Mouse (Mus musculus) G1E-ER4 (cell line): Measurements from ENCODE around the gene Fastkd5. TPM values are rescaled to one million over a fixed set of nuclear protein-coding genes. Genes with fewer than 3 reads are reported as not detected.

ENCODE experiments used
- GATA1 ChIP-seq: IDR thresholded peaks from one replicate; pipeline ENCODE4 v1.8.0; 2012; ENCODE audit warnings: low read length, inconsistent platforms
- polyA plus RNA-seq: library from polyadenylated mRNA; stranded (reverse); fragments of >175 nt; gene quantifications from 2 replicates; pipeline ENCODE4 v1.2.3, GENCODE M21; 2012

The Fastkd5 gene
- polyA plus RNA-seq, 1 experiment: 1.1 TPM

GRCm38 (mm10) chr2:130589157-130589556 is 40.7 kb downstream of the Fastkd5 start:
- TF ChIP-seq GATA1: no peak

- TF ChIP-seq GATA1: no peak
Measured at GRCm38 (mm10) chr2:130588373-130588772, 41.5 kb downstream of the Fastkd5 start.

GRCm38 (mm10) chr2:130586016-130586415 is 43.8 kb downstream of the Fastkd5 start:
- no peak for TF ChIP-seq GATA1

GRCm38 (mm10) chr2:130583902-130584560 is 45.8 kb downstream of the Fastkd5 start:
- TF ChIP-seq GATA1: no peak

GRCm38 (mm10) chr2:130582552-130582951 is 47.3 kb downstream of the Fastkd5 start, which contains the start of gene Avp:
Gene Avp, minus strand, starts transcription at chr2:130582554.
- TF ChIP-seq GATA1: no peak

- TF ChIP-seq GATA1: no peak
Measured at GRCm38 (mm10) chr2:130581201-130581600, 48.6 kb downstream of the Fastkd5 start.

- no peak for TF ChIP-seq GATA1
Measured at GRCm38 (mm10) chr2:130579791-130580190, 50.0 kb downstream of the Fastkd5 start.

- TF ChIP-seq GATA1: no peak
Measured at GRCm38 (mm10) chr2:130578148-130578547, 51.7 kb downstream of the Fastkd5 start.

- no peak for TF ChIP-seq GATA1
Measured at GRCm38 (mm10) chr2:130577632-130578031, 52.2 kb downstream of the Fastkd5 start.

GRCm38 (mm10) chr2:130577021-130577420 is 52.8 kb downstream of the Fastkd5 start:
- no peak for TF ChIP-seq GATA1

- TF ChIP-seq GATA1: no peak
Measured at GRCm38 (mm10) chr2:130575873-130576272, 54.0 kb downstream of the Fastkd5 start, which contains the start of gene Oxt. Gene Oxt, plus strand, starts transcription at chr2:130576173.

GRCm38 (mm10) chr2:130574960-130575359 is 54.9 kb downstream of the Fastkd5 start:
- no peak for TF ChIP-seq GATA1

- TF ChIP-seq GATA1: no peak
Measured at GRCm38 (mm10) chr2:130569926-130570325, 59.9 kb downstream of the Fastkd5 start.

- no peak for TF ChIP-seq GATA1
Measured at GRCm38 (mm10) chr2:130568921-130569320, 60.9 kb downstream of the Fastkd5 start.

- TF ChIP-seq GATA1: no peak
Measured at GRCm38 (mm10) chr2:130564983-130565382, 64.8 kb downstream of the Fastkd5 start.

GRCm38 (mm10) chr2:130564063-130564462 is 65.8 kb downstream of the Fastkd5 start:
- TF ChIP-seq GATA1: no peak

Other genes starting within 250 kb of the Fastkd5 start
- gene Cpxm1, start 232.5 kb downstream of the Fastkd5 start, polyA plus RNA-seq: 0.03 TPM in 1 of 2 replicates, not detected in the other
- gene Gm28372, start 224.8 kb downstream of the Fastkd5 start, polyA plus RNA-seq: not detected in 2 replicates
- not detected in 2 replicates for gene 1700020A23Rik, start 224.8 kb downstream of the Fastkd5 start, polyA plus RNA-seq
- not detected in 2 replicates for gene Tmem239, start 223.5 kb downstream of the Fastkd5 start, polyA plus RNA-seq
- 18.5 and 20.6 TPM in 2 replicates for gene Vps16, start 205.7 kb downstream of the Fastkd5 start, polyA plus RNA-seq
- gene Pced1a, start 205.3 kb downstream of the Fastkd5 start, polyA plus RNA-seq: 15.1 and 17.7 TPM in 2 replicates
- 20.5 and 22.9 TPM in 2 replicates for gene Ptpra, start 179.7 kb downstream of the Fastkd5 start, polyA plus RNA-seq
- 166 and 212 TPM in 2 replicates for gene Mrps26, start 66.3 kb downstream of the Fastkd5 start, polyA plus RNA-seq
- not detected in 2 replicates for gene Oxt, start 53.9 kb downstream of the Fastkd5 start, polyA plus RNA-seq
- not detected in 2 replicates for gene Avp, start 47.5 kb downstream of the Fastkd5 start, polyA plus RNA-seq
- 2.7 and 3.5 TPM in 2 replicates for gene Ubox5, start within 50 bp of the Fastkd5 start, polyA plus RNA-seq
- 1.6 and 1.9 TPM in 2 replicates for gene Lzts3, start 12.8 kb upstream of the Fastkd5 start, polyA plus RNA-seq
- 90.1 and 112 TPM in 2 replicates for gene Ddrgk1, start 34.6 kb upstream of the Fastkd5 start, polyA plus RNA-seq
- 6.5 and 22.4 TPM in 2 replicates for gene Itpa, start 37.6 kb upstream of the Fastkd5 start, polyA plus RNA-seq
- gene Slc4a11, start 67.5 kb upstream of the Fastkd5 start, polyA plus RNA-seq: 0.02 TPM in 1 of 2 replicates, not detected in the other